Mouse (Mus musculus) testis, adult 2 months (tissue): ENCODE data around the gene Gdpd5.

Experiments
- CTCF ChIP-seq: fragments of 200-500 bp; IDR thresholded peaks from 2 replicates; pipeline ENCODE4 v1.5.1; 2012; ENCODE audit warnings: low read depth, mild to moderate bottlenecking, inconsistent platforms, low read length, moderate library complexity; ENCODE audit not compliant: control insufficient read depth, insufficient read depth, insufficient replicate concordance
- POLR2A ChIP-seq: fragments of 200-500 bp; IDR thresholded peaks from 2 replicates; pipeline ENCODE4 v1.6.1; 2012; ENCODE audit warnings: low read depth, mild to moderate bottlenecking, inconsistent platforms, low read length, moderate library complexity; ENCODE audit not compliant: control insufficient read depth

- TF ChIP-seq CTCF (no peak), POLR2A (no peak)
Measured at GRCm38 (mm10) chr7:99358371-99358770, 22.8 kb upstream of the Gdpd5 start.
